Mouse (Mus musculus) hindbrain, embryonic 12.5 days (tissue): Measurements from ENCODE around the gene Kctd8. TPM values are rescaled to one million over a fixed set of nuclear protein-coding genes. Genes with fewer than 3 reads are reported as not detected.

ENCODE experiments used
- ATAC-seq: fragments of 200-750 bp; cut with Nextera tagmentation; 2 replicates; pipeline ENCODE4 v1.8.0; 2017; ENCODE audit warnings: moderate TSS enrichment; ENCODE audit not compliant: low FRiP score
- H3K27ac ChIP-seq: fragments of 300-500 bp; sonication (generic); 2 replicates; pipeline ENCODE4 v1.5.1; 2016; ENCODE audit warnings: mild to moderate bottlenecking
- H3K27me3 ChIP-seq: fragments of 300-500 bp; sonication (generic); 2 replicates; pipeline ENCODE4 v1.6.1; 2016; ENCODE audit warnings: mild to moderate bottlenecking
- H3K36me3 ChIP-seq: fragments of 300-500 bp; sonication (generic); 2 replicates; pipeline ENCODE4 v1.6.1; 2016; ENCODE audit warnings: mild to moderate bottlenecking
- H3K4me1 ChIP-seq: fragments of 300-500 bp; sonication (generic); 2 replicates; pipeline ENCODE4 v1.6.1; 2016
- H3K4me2 ChIP-seq: fragments of 300-500 bp; sonication (generic); replicated peaks from 2 replicates; pipeline ENCODE4 v1.6.1; 2016; ENCODE audit warnings: mild to moderate bottlenecking
- H3K4me3 ChIP-seq: fragments of 300-500 bp; sonication (generic); 2 replicates; pipeline ENCODE4 v1.5.1; 2016; ENCODE audit warnings: mild to moderate bottlenecking
- H3K9ac ChIP-seq: fragments of 300-500 bp; sonication (generic); 2 replicates; pipeline ENCODE4 v1.6.1; 2016; ENCODE audit warnings: mild to moderate bottlenecking, moderate library complexity
- H3K9me3 ChIP-seq: fragments of 300-500 bp; sonication (generic); replicated peaks from 2 replicates; pipeline ENCODE4 v1.6.1; 2016; ENCODE audit warnings: mild to moderate bottlenecking
- WGBS: fragments of 180-500 bp; shearing (Covaris S2); methylation state at CpG from one replicate; pipeline ENCODE4 v1.1.7; 2016; 5-methylcytosine and 5-hydroxymethylcytosine counted together
- microRNA-seq: library from miRNA; unstranded; fragments of <30 nt; microRNA quantifications from one replicate; pipeline ENCODE4, GENCODE M21; 2017
- polyA plus RNA-seq: library from polyadenylated mRNA; unstranded; fragments of >200 nt; fragmentation: Nextera tagmentation; extraction: Ambion mirVana; gene quantifications from 2 replicates; pipeline ENCODE4 v1.2.1, GENCODE M21; 2016

The Kctd8 gene
- polyA plus RNA-seq, 1 experiment from 2014 or later, result 7.3 TPM

- no peaks in the 10 kb centered on the region for H3K36me3 ChIP-seq
- 80% methylated on average over 4 of the region's 4 CpGs for WGBS
- no peak for ATAC-seq
- no peak overlapping the region for H3K4me3 ChIP-seq
- no peak overlapping the region for H3K27ac ChIP-seq
- no peaks in the 10 kb centered on the region for H3K27me3 ChIP-seq
- H3K4me2 ChIP-seq, result no peak overlapping the region
- no peaks in the 10 kb centered on the region for H3K9me3 ChIP-seq
- no peak overlapping the region for H3K9ac ChIP-seq
- H3K4me1 ChIP-seq, result no peaks in the 10 kb centered on the region
These were observed 200.4 kb downstream of the Kctd8 start for GRCm38 (mm10) chr5:69141082-69141481.

GRCm38 (mm10) chr5:69108718-69109117, 232.8 kb downstream of the Kctd8 start:
- Histone ChIP-seq H3K4me2 (no peak overlapping the region), H3K9ac (no peak overlapping the region), H3K4me3 (no peak overlapping the region), H3K27ac (no peak overlapping the region), H3K36me3 (no peaks in the 10 kb centered on the region), H3K27me3 (no peaks in the 10 kb centered on the region), H3K9me3 (no peaks in the 10 kb centered on the region), H3K4me1 (no peaks in the 10 kb centered on the region)
- ATAC-seq, result no peak
- WGBS, result 80% methylated on average over 2 of the region's 2 CpGs

GRCm38 (mm10) chr5:69088912-69089311, 252.6 kb downstream of the Kctd8 start:
- Histone ChIP-seq H3K4me2 (no peak overlapping the region), H3K27me3 (no peaks in the 10 kb centered on the region), H3K4me3 (no peak overlapping the region), H3K4me1 (no peaks in the 10 kb centered on the region), H3K36me3 (no peaks in the 10 kb centered on the region), H3K9ac (no peak overlapping the region), H3K9me3 (no peaks in the 10 kb centered on the region), H3K27ac (no peak overlapping the region)
- no peak for ATAC-seq

Small RNA genes lying within 50 kb of the gene (microRNA-seq; reads per million reads assigned to microRNA genes)
- gene Gm24368, result not detected

Other genes with a start within 250 kb of the Kctd8 start
- 0.17 TPM in 1 of 2 replicates, not detected in the other for gene Yipf7, start 201.0 kb upstream of the Kctd8 start, polyA plus RNA-seq
- 60.5 and 61.4 TPM in 2 replicates for gene Guf1, start 215.2 kb upstream of the Kctd8 start, polyA plus RNA-seq